8 mouse cellular contexts compared by ENCODE assay signal in genomic region chr17:57087049-57087832, GRCm38 (mm10). TPM values are rescaled to one million over a fixed set of nuclear protein-coding genes. Genes with fewer than 3 reads are reported as not detected.
DNase-seq lines count a peak whose midpoint lies in the region; ATAC-seq and TF ChIP-seq lines count a peak whose summit lies in the region.

TSS of gene Tubb4a (minus strand) at chr17:57087782.

- H3K36me3 ChIP-seq in neural tube, embryonic 11.5 days (ENCODE audit: control insufficient read depth, insufficient read depth, low read length), result no peaks in the 10 kb centered on the region

- no peak for TF ChIP-seq CTCF in brain, embryonic 14.5 days (IDR thresholded peaks at IDR 0.05; ENCODE audit: borderline replicate concordance, extremely low read depth, insufficient read depth, insufficient read length)

- H3K9ac ChIP-seq in neural tube, embryonic 11.5 days (ENCODE audit: low read length), result peak within 1 kb of the TSS; percentile 67

- peak within 1 kb of the TSS; percentile 45 for H3K4me3 ChIP-seq in neural tube, embryonic 11.5 days (ENCODE audit: low read depth, low read length)

- DNase-seq in brain, embryonic 14.5 days (ENCODE audit: low read depth), result peak; percentile 92
- DNase-seq in cerebellum, postnatal 36 days, result peak; percentile 93
- DNase-seq in frontal cortex, postnatal 36 days (ENCODE audit: low spot score in 2 of 2), result peak; percentile 87 to 90
- DNase-seq in kidney, postnatal 14 days, result peak; percentile 41
- DNase-seq in liver, result peak; percentile 20
- DNase-seq in neural tube, embryonic 11.5 days (ENCODE audit: low spot score), result peak; percentile 84
- DNase-seq in thymus, postnatal 25 days, result no peak
- DNase-seq in spleen, adult 18-20 months, result no peak

- no peaks in the 10 kb centered on the region for H3K27me3 ChIP-seq in neural tube, embryonic 11.5 days (ENCODE audit: control insufficient read depth, insufficient read depth, low read length)

- H3K27ac ChIP-seq in neural tube, embryonic 11.5 days (ENCODE audit: low read depth, low read length), result peak within 1 kb of the TSS; percentile 75

- peak; percentile 69; the same call in 1 of the 2 replicates for TF ChIP-seq POLR2A in brain, embryonic 14.5 days (IDR thresholded peaks at IDR 0.05; ENCODE audit: borderline replicate concordance, extremely low read depth, insufficient read depth, insufficient read length, poor library complexity, severe bottlenecking)

- ATAC-seq in neural tube, embryonic 11.5 days (ENCODE audit: insufficient read depth, low FRiP score, low TSS enrichment), result peak; percentile 89

- peak within 1 kb of the TSS; percentile 65 for H3K4me2 ChIP-seq in neural tube, embryonic 11.5 days (ENCODE audit: low read depth)

- H3K9me3 ChIP-seq in neural tube, embryonic 11.5 days (ENCODE audit: control insufficient read depth, low read length), result no peaks in the 10 kb centered on the region

- 1% methylated on average over 31 of the region's 31 CpGs for WGBS in neural tube, embryonic 11.5 days

- H3K4me1 ChIP-seq in neural tube, embryonic 11.5 days (ENCODE audit: control insufficient read depth, insufficient read depth, low read length), result no peaks in the 10 kb centered on the region

RNA-seq across cellular contexts. Expression of gene Tubb4a, which starts in this region (rescaled TPM):
- 182 and 314 TPM in 2 replicates for polyA plus RNA-seq in brain, embryonic 14.5 days (2012; rRNA removed)
- polyA plus RNA-seq in neural tube, embryonic 11.5 days (2014; fragmentation: Nextera tagmentation; extraction: Ambion mirVana), result 200 and 229 TPM in 2 replicates

Comparison
In these comparisons a context has a peak if more than half of its experiments do, and no peak if none do; other contexts are left out.
1. DNase-seq: peak in brain, embryonic 14.5 days (single experiment), cerebellum, postnatal 36 days (2 of 2), frontal cortex, postnatal 36 days (2 of 2), kidney, postnatal 14 days (single experiment), liver (single experiment) and neural tube, embryonic 11.5 days (single experiment); none in thymus, postnatal 25 days (single experiment) and spleen, adult 18-20 months (0 of 2).